Mouse (Mus musculus): ENCODE data around the gene Dhrs7c.

Dhrs7c gene

DNA sequence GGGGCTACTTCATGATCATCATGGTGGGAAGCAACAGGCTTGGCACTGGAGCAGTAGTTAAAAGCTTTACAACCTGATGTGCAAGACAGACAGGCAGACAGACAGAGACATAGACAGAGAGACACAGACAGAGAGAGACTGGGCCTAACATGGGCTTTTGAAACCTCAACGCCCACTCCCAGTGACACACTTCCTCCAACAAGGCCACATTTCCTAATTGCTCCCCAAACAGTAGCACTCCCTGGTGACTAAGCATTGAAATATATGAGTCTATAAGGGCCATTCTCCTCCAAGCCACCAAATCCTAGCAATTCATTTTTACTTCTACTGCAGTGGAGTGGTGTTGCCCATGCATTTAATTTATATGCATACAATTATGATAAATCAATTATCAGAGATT is 41.8 kb downstream of the Dhrs7c start:
- no peak for DNase-seq (ENCODE audit: low read depth, low spot score)

DNA sequence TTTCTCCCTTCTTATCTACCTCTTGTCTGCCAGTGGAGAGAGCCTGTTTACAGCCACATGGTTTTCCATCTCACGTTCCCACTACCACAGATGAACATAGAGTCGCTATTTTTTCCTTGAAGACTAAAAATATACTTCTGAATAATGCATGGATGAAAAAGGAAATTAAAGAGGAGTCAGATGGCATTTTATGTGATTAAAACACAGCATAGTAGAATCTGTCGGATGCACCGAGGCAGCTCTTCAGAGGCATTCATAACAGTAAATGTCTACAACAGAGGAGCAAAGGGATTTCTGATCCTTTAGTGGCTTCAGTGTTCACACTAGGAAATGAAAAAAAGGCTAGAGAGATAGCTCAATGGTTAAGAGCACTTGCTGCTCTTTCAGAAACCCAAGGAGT is 47.2 kb downstream of the Dhrs7c start:
- no peak for DNase-seq (ENCODE audit: low read depth, low spot score)

DNA sequence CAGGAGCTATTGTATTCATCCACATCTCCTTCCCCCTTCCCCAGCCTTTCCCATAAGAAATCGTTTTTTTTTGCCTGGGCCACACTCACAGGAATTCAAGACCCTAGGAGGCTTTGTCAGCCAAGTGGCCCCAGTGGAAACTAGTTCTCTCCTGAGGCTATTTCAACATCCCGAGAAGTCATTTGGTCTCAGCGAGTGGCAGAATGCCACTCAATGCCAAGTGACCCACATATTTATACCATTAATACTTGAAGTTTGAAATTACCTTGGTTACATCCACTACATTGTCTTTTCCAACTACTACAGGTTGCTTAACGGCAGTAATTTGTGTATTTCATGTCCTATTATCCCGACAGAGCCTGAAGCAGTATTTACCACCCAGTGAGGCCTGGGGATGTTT is 53.8 kb downstream of the Dhrs7c start:
- DNase-seq (ENCODE audit: low read depth, low spot score): no peak

DNA sequence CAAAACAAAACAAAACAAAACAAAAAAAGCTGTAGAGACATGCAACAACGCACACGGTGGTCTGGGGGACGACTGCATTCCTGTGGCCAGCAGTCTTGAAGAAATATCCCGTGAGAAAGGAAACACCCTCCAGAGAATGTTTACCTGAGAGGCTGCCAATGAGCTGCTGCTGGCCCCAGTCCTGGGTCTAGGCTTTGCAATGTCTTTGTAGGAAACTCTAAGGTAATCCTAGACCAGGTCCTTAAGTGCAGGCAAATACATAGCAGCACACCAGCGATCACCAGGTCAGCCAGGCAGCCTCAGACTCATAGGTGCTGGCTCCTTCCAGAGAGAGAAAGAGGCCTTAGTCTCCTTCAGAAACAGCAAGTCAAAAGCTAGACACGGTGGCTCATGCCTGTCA is 56.0 kb downstream of the Dhrs7c start:
- no peak for DNase-seq (ENCODE audit: low read depth, low spot score)

DNA sequence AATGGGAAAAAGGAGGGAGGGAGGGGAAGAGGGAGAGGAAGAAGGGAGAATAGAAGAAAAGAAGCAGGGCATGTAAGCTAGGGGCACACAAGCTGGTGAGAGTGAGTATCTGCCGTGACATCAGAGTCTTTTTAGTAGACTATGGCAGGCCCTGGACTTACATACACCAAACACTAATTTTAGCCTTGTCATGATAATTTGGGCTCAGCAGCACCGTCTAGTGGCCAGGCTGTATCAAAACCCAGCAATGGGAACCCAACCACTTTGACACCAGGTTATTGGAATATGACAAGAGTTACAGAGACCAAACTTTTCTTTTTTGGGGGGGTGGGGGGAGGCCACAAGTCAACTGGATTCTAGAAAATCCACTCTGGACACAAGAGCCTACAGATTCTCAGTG is 57.0 kb downstream of the Dhrs7c start:
- no peak for DNase-seq (ENCODE audit: low read depth, low spot score)

DNA sequence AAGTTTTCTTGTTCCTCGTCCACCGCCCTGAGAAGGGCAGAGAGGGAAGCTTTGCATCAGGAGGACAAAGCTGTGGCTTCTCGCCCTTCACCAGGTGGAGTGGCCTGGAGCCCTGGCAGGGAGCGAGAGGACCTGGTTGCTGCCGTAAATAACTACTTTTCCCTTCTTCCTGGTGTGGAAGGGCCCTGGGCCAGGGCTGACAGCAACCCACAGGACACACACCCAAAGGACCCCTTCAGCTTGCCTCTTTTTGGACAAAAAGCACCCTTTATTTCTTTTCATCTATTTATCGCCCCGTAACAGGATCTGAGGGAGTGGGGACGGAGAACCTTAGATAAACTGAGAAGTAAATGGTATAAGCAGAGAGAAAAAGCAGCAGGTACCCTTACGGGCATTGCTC is 60.5 kb downstream of the Dhrs7c start:
- DNase-seq (ENCODE audit: low read depth, low spot score): no peak

DNA sequence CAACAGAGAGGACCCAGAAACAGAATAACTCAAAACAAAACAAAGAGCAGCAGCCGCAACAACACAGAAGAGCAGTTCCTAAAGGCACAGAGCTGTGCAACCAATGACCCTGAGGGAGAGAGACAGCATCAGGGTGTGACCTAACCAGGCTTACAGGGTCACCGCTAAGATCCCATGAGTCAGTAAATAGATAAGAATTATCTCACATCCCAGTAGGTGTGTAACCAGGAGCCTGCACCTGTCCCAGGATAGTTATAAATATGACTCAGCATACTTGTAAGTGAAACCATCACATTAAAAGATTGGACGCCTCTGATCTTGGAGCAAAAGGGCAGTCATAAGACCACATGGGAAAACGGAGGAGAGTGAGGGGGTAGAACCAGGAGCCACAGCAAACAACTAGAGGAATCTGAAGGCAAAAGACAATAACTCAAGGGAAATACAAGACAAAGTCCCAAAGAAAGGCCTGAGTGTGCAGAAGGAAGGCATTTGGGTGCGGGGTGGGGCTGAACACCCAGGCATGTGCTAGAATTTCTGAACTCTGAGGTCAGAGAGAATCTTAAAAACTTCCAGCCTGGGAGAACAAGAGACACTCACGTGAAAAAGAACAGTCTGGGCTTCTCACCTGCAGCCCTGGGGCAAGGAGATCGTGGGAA is 62.9 kb downstream of the Dhrs7c start:
- no peak for DNase-seq (ENCODE audit: low read depth, low spot score)

DNA sequence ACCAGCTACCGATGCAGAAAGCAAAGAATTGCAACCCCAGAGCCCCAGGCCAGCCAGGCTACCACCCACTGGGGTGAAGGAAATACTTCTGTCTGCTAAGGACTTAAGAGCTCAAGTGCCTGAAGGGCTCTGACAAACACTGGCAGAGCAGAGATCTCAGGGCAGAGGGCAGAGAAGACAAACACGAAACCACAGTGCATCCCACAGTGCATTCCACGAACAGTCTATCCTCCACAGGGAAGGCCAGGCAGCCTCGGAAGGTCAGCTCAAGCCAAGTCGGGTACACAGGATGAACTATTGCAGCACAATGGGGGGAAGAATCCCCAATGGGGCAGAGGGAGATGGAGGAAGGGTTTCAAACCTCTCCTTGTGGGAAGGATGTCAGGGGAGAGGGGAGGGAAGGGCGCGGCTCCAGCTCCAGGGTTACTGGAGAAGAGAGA is 63.4 kb downstream of the Dhrs7c start:
- DNase-seq (ENCODE audit: low read depth, low spot score): no peak

DNA sequence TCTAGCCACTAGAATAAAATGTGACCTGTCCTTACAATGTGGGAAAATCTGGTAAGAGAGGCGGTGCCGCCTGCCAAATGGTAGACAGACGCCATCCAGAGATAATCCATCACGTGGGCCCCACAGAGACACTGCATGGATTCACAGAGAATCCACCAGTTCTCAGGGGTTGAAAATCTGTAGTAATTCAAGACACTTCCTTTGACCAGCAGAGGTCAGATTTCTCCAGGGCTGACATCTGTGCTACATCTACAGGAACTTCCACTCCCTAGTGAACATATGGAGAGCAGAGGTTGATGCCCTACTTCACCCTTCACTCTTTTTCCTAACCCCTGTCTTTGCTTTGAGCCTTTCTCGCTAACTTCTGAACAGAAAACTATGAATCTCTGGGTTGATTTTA is 67.1 kb downstream of the Dhrs7c start:
- no peak for DNase-seq (ENCODE audit: low read depth, low spot score)

All from brain, embryonic 18.5 days (tissue).